Mouse (Mus musculus): ENCODE results near the gene Top2b.

- TF ChIP-seq CHD2 (IDR thresholded peaks at IDR 0.05; ENCODE audit: low read depth, low read length), result no peak
- TF ChIP-seq MAFK (IDR thresholded peaks at IDR 0.05; ENCODE audit: insufficient read depth, low read depth, low read length), result no peak
- TF ChIP-seq ZNF384 (IDR thresholded peaks at IDR 0.05; ENCODE audit: low read depth, low read length), result no peak
- no peak for TF ChIP-seq HCFC1 (IDR thresholded peaks at IDR 0.05; ENCODE audit: borderline replicate concordance, insufficient read depth, low read length)
- no peak for TF ChIP-seq ZC3H11A (IDR thresholded peaks at IDR 0.05; ENCODE audit: borderline replicate concordance, low read depth, low read length)
Observed at GRCm38 (mm10) chr14:16384783-16385182, 19.8 kb downstream of the Top2b start.

Data from ES-E14 (cell line).